Comparison of ENCODE assay signal across 7 mouse cellular contexts in genomic region chr13:21714725-21715124, GRCm38 (mm10). TPM values are rescaled to one million over a fixed set of nuclear protein-coding genes. Genes with fewer than 3 reads are reported as not detected.
DNase-seq lines count a peak whose midpoint lies in the region; ATAC-seq and TF ChIP-seq lines count a peak whose summit lies in the region.

No protein-coding gene starts in this region.

- peak; percentile 79 for DNase-seq in MEL-GATA-1-ER (ENCODE audit: extremely low read depth, low read depth)
- DNase-seq in brain, embryonic 14.5 days (ENCODE audit: low read depth) = peak; percentile 88
- peak; percentile 36 for DNase-seq in fibroblast of lung, adult 2 months (ENCODE audit: low read depth)
- peak; percentile 77 to 83 for DNase-seq in heart, postnatal 10 days
- DNase-seq in large intestine, adult 2 months (ENCODE audit: low read depth, low spot score) = peak; percentile 45
- DNase-seq in retina, embryonic 14.5 days (ENCODE audit: low spot score) = peak; percentile 84

- no peaks in the 10 kb centered on the region for H3K27me3 ChIP-seq in lung, embryonic 15.5 days

- peaks cover 20% of the 10 kb centered on the region for H3K4me1 ChIP-seq in lung, embryonic 15.5 days

- peak overlapping the region; percentile 34 for H3K4me3 ChIP-seq in lung, embryonic 15.5 days

- whole genome bisulfite sequencing in large intestine, adult 2 months = under 1% methylated on average over 7 of the region's 7 CpGs
- WGBS in lung, embryonic 15.5 days = 0% methylated on average over 7 of the region's 7 CpGs

- peak overlapping the region; percentile 89 for H3K27ac ChIP-seq in lung, embryonic 15.5 days

- TF ChIP-seq CTCF in brain, embryonic 14.5 days (IDR thresholded peaks at IDR 0.05; ENCODE audit: borderline replicate concordance, extremely low read depth, insufficient read depth, insufficient read length) = peak; percentile 74

- no peak for TF ChIP-seq POLR2A in brain, embryonic 14.5 days (IDR thresholded peaks at IDR 0.05; ENCODE audit: borderline replicate concordance, extremely low read depth, insufficient read depth, insufficient read length, poor library complexity, severe bottlenecking)

- no peaks in the 10 kb centered on the region for H3K9me3 ChIP-seq in lung, embryonic 15.5 days

- H3K36me3 ChIP-seq in lung, embryonic 15.5 days = no peaks in the 10 kb centered on the region

- intact Hi-C loops in heart, postnatal 10 days (cut with DNase I) = loop anchor here (1.0 to 10.0 kb wide), 8 partner anchors 20 to 1803 kb away; partner anchors contain the start of genes Hist1h4i, Zfp184 and Zkscan3

- H3K9ac ChIP-seq in lung, embryonic 15.5 days = peak overlapping the region; percentile 62

- ATAC-seq in lung, embryonic 15.5 days (ENCODE audit: borderline replicate concordance, extremely low read depth, low FRiP score, low TSS enrichment) = no peak

- peak overlapping the region; percentile 80 for H3K4me2 ChIP-seq in lung, embryonic 15.5 days

RNA-seq across cellular contexts. Expression of gene Hist1h2bl, which starts 1.2 kb away (rescaled TPM):
- polyA plus RNA-seq in brain, embryonic 14.5 days (2012; rRNA removed) = 11.3 and 14.5 TPM in 2 replicates
- 100 to 1,000 TPM; 206 to 220 TPM for total RNA-seq in heart, postnatal 10 days (2021)
- 14.2 and 16.3 TPM in 2 replicates for polyA plus RNA-seq in large intestine, adult 2 months (2012; rRNA removed)
- polyA plus RNA-seq in lung, embryonic 15.5 days (2015; fragmentation: Nextera tagmentation; extraction: Ambion mirVana) = 2.0 and 3.0 TPM in 2 replicates

RNA-seq across cellular contexts. Expression of gene Hist1h2ai, which starts 1.5 kb away (rescaled TPM):
- polyA plus RNA-seq in brain, embryonic 14.5 days (2012; rRNA removed) = 14.3 and 24.3 TPM in 2 replicates
- 100 to 1,000 TPM; 201 to 229 TPM for total RNA-seq in heart, postnatal 10 days (2021)
- polyA plus RNA-seq in large intestine, adult 2 months (2012; rRNA removed) = 23.0 and 39.3 TPM in 2 replicates
- polyA plus RNA-seq in lung, embryonic 15.5 days (2015; fragmentation: Nextera tagmentation; extraction: Ambion mirVana) = 25.5 and 29.4 TPM in 2 replicates

RNA-seq across cellular contexts. Expression of gene Hist1h3h, which starts 2.7 kb away (rescaled TPM):
- 39.0 and 49.4 TPM in 2 replicates for polyA plus RNA-seq in brain, embryonic 14.5 days (2012; rRNA removed)
- total RNA-seq in heart, postnatal 10 days (2021) = 100 to 1,000 TPM; 284 to 332 TPM
- polyA plus RNA-seq in large intestine, adult 2 months (2012; rRNA removed) = 33.4 and 59.9 TPM in 2 replicates
- 11.8 and 14.4 TPM in 2 replicates for polyA plus RNA-seq in lung, embryonic 15.5 days (2015; fragmentation: Nextera tagmentation; extraction: Ambion mirVana)

RNA-seq across cellular contexts. Expression of gene Hist1h2bm, which starts 7.1 kb away (rescaled TPM):
- 17.0 and 18.2 TPM in 2 replicates for polyA plus RNA-seq in brain, embryonic 14.5 days (2012; rRNA removed)
- total RNA-seq in heart, postnatal 10 days (2021) = 10 to 100 TPM; 54.7 to 69.5 TPM
- polyA plus RNA-seq in large intestine, adult 2 months (2012; rRNA removed) = 4.5 and 5.5 TPM in 2 replicates
- polyA plus RNA-seq in lung, embryonic 15.5 days (2015; fragmentation: Nextera tagmentation; extraction: Ambion mirVana) = 4.5 and 5.5 TPM in 2 replicates

RNA-seq across cellular contexts. Expression of gene Olfr1359, which starts 16.8 kb away (rescaled TPM):
- not detected in 2 replicates for polyA plus RNA-seq in brain, embryonic 14.5 days (2012; rRNA removed)
- not detected for total RNA-seq in heart, postnatal 10 days (2021)
- polyA plus RNA-seq in large intestine, adult 2 months (2012; rRNA removed) = not detected in 2 replicates
- not detected in 2 replicates for polyA plus RNA-seq in lung, embryonic 15.5 days (2015; fragmentation: Nextera tagmentation; extraction: Ambion mirVana)

Comparison
In these comparisons a context has a peak if more than half of its experiments do, and no peak if none do; other contexts are left out.
1. DNase-seq: peak in every context shown above with its lines; median percentile 88 in brain, embryonic 14.5 days; 84 in retina, embryonic 14.5 days; 80 in heart, postnatal 10 days; 79 in MEL-GATA-1-ER; 45 in large intestine, adult 2 months; 36 in fibroblast of lung, adult 2 months.